Mouse (Mus musculus) G1E-ER4 (cell line): ENCODE results near the gene Rcn3. TPM values are rescaled to one million over a fixed set of nuclear protein-coding genes. Genes with fewer than 3 reads are reported as not detected.

Experiments used
- GATA1 ChIP-seq: IDR thresholded peaks from one replicate; pipeline ENCODE4 v1.8.0; 2012; ENCODE audit warnings: low read length, inconsistent platforms
- polyA plus RNA-seq: library from polyadenylated mRNA; stranded (reverse); fragments of >175 nt; gene quantifications from 2 replicates; pipeline ENCODE4 v1.2.3, GENCODE M21; 2012

Rcn3 gene
- polyA plus RNA-seq, 1 experiment = 1.8 TPM

DNA sequence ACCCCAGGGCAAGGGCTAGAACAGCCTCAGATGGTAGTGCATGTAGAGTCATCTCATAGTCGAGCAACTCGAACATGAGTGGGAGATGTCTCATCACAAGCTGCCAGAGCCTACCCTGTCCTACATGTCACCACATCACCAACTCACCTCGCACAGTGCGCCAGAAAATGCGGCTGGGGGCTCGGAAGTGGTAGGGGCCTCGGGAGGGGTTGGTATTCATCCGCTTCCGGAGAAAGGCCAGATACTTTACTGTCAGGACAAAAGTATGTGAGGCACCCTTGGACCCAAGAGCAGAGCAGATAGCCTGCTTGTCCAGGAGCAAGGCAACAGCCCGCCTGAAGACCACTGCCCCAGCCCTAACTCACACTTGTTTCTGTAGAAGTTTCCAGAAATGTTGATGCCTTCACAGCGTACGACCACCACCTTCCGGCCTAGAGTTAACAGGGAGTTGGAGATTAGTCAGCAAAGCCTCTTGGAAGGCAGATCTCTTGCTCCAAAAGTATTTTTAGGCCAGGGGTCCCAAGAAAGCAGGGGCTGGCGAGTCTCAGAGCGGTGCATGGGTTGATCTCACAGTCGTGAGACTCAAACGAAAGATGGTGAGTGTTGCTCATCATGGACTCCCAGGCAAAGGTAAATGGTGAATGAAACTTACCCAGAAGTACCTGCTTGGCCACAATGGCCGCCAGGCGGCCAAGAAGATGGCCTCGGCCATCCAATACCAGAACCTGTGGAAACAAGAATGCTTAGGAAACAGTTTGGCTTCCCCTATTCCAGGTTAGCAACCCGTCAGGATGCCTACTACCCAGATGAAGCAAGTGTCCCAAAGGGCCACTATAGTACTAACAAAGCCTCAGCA lies 35.1 kb upstream of the Rcn3 start:
- TF ChIP-seq GATA1 = no peak

DNA sequence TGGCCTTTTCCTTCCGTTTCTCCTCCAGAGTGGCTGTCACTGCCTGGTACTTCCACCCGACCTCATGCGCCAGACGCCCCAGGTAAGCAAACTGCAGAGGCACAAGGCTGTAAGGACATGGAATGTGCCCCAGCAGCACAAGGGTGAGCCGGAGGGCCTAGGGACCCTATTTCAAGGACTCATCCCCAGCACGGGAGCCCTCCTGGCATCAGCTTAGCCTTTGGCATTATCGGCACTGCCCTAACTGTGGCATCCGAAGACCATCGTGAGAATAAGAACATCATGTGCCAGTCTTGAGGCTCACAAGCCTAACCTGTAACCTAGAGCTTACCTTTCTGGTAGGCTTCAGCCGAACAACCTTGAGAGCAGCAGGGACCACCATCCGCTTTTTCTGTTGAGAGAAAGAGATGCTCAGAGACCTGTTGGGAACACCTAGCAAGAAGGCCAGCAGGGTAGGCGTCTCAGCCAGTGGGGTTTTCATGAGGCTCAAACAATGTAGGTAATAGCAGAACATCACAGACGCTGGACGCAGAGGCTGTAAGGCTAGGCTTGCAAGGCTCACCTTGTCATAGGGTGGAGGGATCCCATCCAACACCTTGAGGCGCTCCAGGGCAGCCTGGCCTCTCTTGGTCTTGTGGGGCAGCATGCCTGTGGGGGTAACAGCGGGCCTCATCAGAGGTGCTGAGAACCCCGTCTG lies 34.3 kb upstream of the Rcn3 start:
- no peak for TF ChIP-seq GATA1

GRCm38 (mm10) chr7:45125144-45125600 lies 33.2 kb upstream of the Rcn3 start:
- no peak for TF ChIP-seq GATA1

DNA sequence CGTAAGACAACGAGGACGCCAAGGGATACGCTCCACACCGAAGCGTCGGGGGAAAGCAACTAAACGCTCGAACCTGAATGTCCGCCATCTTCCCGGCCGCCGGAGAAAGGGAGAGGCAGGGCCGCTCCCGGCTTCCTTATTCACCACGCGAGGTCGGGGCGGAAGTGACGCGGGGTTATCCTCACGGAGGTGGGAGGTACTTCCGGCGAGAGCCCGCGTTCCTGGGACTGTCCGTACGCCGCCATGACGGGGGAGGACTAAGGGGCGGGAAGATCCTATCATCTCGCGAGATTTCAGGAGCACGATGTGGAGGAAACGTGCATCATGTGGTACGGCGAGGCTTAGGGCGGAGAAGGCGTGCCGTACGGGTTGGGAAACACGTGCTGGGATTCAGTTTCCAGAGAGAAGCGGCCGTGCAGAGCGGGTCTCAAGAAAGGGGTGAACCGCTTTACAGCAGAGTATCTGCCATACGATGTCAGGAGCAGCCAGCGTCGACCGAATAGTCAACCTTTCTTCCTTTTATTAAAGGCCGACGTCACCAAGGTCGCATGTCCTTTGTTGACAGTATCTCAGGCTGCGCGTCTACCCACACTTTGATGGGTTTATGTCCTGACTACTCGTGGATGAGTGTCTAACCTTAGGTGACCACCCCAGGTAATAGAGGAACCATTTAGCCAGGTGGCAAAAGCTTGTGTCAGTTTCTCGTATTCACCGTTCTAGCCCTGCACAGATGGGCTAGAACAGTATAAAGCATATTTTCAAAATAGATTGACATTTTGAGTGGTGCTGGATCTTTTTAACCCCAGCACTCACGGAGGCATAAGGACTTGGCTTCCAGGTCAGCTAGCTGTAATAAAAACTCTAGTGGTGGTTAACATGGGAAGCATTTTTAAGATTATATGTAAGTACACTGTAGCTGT lies 32.5 kb upstream of the Rcn3 start, which contains the start of gene Rps11:
Gene Rps11, minus strand, starts transcription at position 216 of the 920 bp plus-strand sequence.
- TF ChIP-seq GATA1 = no peak

DNA sequence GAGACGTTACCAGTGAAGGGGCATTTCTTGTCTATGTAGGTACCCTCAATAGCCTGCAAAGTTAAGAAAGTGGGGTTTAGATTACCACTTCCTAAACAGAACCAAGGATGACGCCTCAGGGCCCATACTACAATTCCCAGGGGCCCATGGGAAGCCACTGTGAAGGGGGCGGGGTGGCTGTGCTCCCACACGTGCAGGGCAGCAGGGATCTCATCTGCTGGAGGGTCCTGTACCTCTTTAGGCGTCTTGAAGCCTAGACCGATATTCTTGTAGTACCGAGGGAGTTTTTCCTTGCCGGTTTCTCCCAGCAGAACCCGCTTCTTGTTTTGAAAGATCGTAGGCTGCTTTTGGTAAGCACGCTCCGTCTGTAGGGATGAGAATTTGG lies 31.2 kb upstream of the Rcn3 start:
- TF ChIP-seq GATA1 = no peak

DNA sequence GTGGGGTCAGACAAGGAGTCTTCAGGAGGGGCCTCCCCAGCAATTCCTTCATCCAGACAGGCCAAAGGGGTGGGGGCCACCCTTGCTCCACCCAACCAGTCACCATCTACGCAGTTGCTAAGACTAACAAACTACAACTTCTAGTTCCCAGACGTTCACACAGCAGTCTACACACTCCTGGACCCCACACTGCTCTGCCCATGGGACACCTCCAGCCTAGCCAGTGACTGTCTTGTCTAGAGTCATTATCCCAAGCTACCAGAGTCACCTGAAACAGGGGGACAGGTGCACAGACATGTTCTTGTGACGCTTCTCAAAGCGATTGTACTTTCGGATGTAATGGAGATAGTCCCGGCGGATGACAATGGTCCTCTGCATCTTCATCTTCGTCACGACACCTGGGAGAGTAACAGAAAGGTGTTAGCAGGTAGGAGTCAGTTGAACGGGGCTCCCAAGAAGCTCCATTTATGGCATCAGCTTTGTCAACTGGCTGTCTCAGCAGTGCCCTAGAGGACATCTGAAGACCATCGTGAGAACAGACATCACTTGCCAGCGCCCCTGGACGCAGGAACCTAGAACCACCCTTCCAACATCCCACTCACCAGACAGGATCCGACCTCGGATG lies 30.7 kb upstream of the Rcn3 start:
- TF ChIP-seq GATA1 = no peak

DNA sequence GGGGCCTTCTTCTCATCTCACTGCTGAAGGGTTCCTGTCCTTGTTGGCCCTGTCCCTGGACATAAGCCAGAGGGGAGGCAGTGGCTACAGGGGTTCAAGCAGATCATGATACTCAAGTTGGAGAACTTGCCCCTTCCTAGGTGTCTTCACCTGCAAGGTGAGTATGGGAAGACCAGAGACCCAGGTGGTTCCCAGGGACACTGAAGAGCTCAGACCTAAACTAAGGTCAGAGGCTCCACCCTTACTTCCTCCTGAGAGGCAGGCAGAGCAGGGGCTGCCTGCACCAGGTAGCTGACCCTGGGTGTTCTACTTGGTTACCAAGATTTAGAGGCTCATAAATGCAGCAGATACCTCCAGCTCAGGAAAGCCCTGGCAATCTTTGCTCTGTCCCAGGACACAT lies 29.9 kb upstream of the Rcn3 start:
- no peak for TF ChIP-seq GATA1

DNA sequence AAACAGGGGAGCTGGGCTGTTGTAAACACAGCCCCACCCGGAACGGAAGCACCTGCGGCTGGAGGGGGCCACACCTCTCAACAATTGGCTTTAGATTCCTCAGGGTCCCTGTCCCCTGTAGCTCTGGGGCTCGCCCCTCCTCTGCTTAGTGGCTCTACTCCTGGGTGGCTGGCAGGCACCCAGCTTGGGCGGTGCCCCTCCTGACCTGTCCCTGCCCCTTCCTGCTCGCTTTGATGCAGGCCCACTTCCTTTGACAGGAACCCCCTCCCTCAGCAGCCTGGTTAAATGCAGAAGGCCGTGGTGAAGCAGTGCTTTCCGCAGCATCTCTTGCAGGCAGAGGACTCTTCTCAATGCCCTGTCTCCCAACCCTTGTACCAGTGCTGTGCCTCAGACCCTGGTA lies 29.4 kb upstream of the Rcn3 start:
- TF ChIP-seq GATA1 = no peak

- TF ChIP-seq GATA1 = no peak
These were observed 28.0 kb upstream of the Rcn3 start for GRCm38 (mm10) chr7:45119780-45120709.

DNA sequence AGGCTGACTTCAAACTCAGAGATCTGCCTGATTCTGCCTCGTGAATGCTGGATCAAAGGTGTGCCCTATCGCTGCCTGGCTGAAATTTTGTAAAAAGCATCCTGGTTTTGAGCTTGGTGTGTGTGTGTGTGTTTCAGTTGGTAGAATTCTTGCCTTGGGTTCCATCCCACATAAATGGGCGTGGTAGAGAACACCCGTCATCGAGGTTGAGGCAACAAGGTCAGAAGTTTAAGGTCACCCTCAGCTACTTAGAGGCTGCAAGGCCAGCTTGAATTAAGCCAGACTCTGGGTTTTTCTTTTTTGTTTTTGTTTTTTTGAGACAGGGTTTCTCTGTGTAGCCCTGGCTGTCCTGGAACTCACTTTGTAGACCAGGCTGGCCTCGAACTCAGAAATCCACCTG lies 26.3 kb upstream of the Rcn3 start:
- no peak for TF ChIP-seq GATA1

- TF ChIP-seq GATA1 = no peak
These were observed 25.5 kb upstream of the Rcn3 start for GRCm38 (mm10) chr7:45117566-45117965.

- TF ChIP-seq GATA1 = no peak
These were observed 21.5 kb upstream of the Rcn3 start for GRCm38 (mm10) chr7:45113476-45113875.

DNA sequence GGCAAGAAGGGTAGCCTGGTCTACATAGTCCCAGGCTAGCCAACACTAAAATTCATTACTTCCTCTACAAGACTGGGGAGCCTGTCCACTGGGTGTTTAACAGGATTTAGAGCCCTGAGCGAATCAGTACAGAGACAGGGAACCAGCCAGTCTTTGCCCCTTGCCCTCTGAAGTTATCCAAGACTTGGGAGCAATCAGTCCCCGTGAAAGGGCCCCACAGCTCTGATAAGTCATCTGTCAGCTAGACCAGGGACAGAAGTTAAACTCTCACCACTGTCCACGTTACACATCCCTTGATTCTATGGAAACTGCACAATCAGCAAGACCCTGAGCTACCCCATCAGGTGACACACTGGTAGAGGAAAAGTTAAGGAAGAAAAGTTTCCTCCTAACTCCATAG lies 20.5 kb upstream of the Rcn3 start:
- TF ChIP-seq GATA1 = no peak

GRCm38 (mm10) chr7:45111940-45112339 lies 19.9 kb upstream of the Rcn3 start:
- TF ChIP-seq GATA1 = no peak
